16 mouse cellular contexts compared by ENCODE assay signal in the genomic region with DNA sequence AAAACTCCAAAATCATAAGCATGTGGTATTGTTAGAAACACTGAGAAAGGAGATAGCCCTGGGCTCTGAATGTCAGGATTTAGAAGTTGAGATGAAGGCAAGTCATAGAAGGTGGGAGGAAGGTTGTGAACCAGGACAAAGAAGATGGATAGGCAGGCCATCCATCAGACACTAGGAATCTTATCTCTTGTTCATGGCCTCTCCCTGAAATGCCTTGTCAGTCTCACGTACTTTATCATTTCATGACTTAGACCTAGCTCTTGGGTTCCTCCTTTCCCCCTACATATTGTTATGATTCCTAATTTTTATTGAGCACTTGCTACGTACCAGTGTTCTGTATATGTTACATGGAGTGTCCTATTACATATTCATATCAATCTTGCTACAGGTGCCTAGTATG.
"Had no signal": no experiment of that assay in that cellular context is flagged by ENCODE, and none has a peak within 500 bp of the region (broad histone marks: within the 10 kb centered on the region; RNA-seq: fewer than 3 reads in every experiment).

No protein-coding gene starts in this region.

- H3K36me3 ChIP-seq: lung, embryonic 15.5 days; midbrain, embryonic 13.5 days; midbrain, embryonic 15.5 days; neural tube, embryonic 12.5 days had no signal

- H3K4me3 ChIP-seq: lung, embryonic 15.5 days; megakaryocyte, embryonic 14.5 days; midbrain, embryonic 13.5 days; midbrain, embryonic 15.5 days; neural tube, embryonic 12.5 days had no signal

- H3K4me1 ChIP-seq: lung, embryonic 15.5 days; midbrain, embryonic 13.5 days; midbrain, embryonic 15.5 days; neural tube, embryonic 12.5 days had no signal

- DNase-seq: liver, postnatal 0 days; lung, adult 2 months; lung, postnatal 14 days; lung, postnatal 36 days; right cerebral cortex, postnatal 14 days; spleen, adult 18-20 months; thymus, adult 18-20 months; thymus, postnatal 14 days; thymus, postnatal 36 days had no signal

- H3K9me3 ChIP-seq: lung, embryonic 15.5 days; megakaryocyte, embryonic 14.5 days; midbrain, embryonic 13.5 days; midbrain, embryonic 15.5 days; neural tube, embryonic 12.5 days had no signal

- H3K27me3 ChIP-seq: lung, embryonic 15.5 days; megakaryocyte, embryonic 14.5 days; midbrain, embryonic 13.5 days; midbrain, embryonic 15.5 days; neural tube, embryonic 12.5 days had no signal

- ATAC-seq: liver, postnatal 0 days; lung, postnatal 0 days; midbrain, embryonic 13.5 days; midbrain, embryonic 15.5 days had no signal

- H3K9ac ChIP-seq: liver, postnatal 0 days; lung, embryonic 15.5 days; midbrain, embryonic 13.5 days; midbrain, embryonic 15.5 days; neural tube, embryonic 12.5 days had no signal

- H3K27ac ChIP-seq: lung, embryonic 15.5 days; midbrain, embryonic 13.5 days; midbrain, embryonic 15.5 days; neural tube, embryonic 12.5 days had no signal

- H3K4me2 ChIP-seq: lung, embryonic 15.5 days; midbrain, embryonic 11.5 days; midbrain, embryonic 13.5 days; midbrain, embryonic 15.5 days; neural tube, embryonic 12.5 days had no signal
